Mouse (Mus musculus) adrenal gland, postnatal 25 days (tissue): ENCODE results near the gene Cdkal1. TPM values are rescaled to one million over a fixed set of nuclear protein-coding genes. Genes with fewer than 3 reads are reported as not detected.
A peak's percentile ranks its signal among the peaks of the same experiment; 100 is the strongest.

Experiments
- DNase-seq: peaks from one replicate; pipeline ENCODE4 v3.0.0; 2021; ENCODE audit warnings: mixed read lengths
- total RNA-seq: library from RNA; stranded (reverse); gene quantifications from 2 replicates; pipeline ENCODE4 v1.2.3, GENCODE M21; 2021

The Cdkal1 gene
- total RNA-seq, 1 experiment from 2014 or later: 31.8 TPM

DNA sequence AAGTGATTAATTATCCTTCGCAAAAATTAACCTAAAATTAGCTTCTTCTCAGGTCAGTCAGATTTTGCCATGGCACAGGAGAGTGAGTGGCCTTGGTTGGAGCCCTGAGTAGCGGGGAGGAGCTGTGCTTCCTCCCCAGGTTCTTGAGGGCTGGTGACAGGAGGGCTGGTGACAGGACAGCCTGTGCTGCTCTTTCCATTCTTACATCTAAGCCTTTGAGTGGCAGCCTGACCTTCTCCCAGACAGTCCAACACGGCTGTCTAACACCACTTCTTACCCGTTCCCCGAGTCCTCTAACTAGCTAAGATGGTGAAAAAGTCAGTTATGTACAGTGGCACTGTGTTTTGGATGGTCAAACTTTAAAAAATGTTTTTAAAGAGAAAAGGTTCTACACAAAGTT lies 452.3 kb downstream of the Cdkal1 start:
- no peak for DNase-seq

DNA sequence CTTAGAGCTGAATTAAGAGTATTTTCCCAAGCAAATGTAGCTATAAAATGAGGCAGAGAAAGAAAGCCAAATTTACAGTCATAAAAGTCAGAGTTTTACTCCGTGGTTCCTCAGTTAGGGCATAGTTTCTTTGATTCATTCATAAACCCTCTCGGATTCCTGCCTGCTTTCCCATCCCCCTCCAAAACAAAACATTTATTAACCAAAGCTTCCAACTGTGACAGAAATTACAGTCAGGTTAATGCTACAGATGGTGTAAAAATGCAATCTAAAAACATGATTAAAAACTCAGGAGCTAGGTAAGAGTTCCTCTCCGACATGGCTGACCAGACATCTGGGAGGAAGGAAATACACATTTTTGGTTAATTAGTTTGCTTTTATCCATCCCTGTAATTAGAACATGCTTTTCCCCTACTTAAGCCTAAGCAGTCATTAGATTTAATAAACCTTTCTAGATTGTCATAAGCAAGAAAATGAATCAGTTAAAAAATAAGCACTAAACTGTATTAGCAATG lies 452.9 kb downstream of the Cdkal1 start:
- no peak for DNase-seq

DNA sequence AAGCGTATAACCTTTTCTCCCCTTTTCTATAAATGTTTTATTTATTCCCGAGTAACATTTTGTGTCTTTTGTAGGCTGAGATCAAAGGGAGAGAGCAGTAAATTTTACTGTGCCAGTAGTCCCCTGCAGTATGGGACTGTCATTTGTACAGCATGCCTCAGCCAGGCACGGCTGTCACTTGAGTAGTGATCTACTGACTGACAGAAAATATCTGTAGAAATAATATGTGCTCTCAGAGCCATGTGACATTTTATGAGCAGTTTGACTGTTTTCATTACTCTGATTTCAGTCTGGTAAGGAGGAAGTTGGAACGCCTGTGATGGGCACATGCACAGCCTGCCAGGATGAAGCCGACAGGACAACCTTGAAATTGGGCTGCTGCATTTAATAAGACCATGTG lies 455.6 kb downstream of the Cdkal1 start:
- DNase-seq: no peak

GRCm38 (mm10) chr13:29398456-29398855 lies 457.0 kb downstream of the Cdkal1 start:
- DNase-seq: no peak

GRCm38 (mm10) chr13:29395694-29396093 lies 459.8 kb downstream of the Cdkal1 start:
- DNase-seq: no peak

DNA sequence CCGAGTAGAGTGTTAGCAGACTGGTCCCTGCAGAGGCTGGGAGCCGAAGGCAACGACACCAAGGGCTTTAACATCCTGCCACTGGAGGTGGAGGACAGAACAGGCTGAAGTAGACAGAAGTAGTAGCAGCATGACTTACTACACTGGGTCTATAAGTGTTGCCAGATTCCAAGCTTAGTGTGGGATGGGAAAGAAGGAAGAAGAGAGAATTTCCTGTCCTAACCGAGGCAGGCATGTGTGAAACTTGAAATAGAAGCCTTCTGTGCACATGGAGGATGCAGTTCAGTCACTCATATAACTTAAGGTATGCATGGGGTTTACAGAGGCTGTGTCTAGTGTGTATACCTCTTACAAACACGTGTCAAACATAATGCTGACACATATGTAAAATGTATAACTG lies 465.4 kb downstream of the Cdkal1 start:
- no peak for DNase-seq

DNA sequence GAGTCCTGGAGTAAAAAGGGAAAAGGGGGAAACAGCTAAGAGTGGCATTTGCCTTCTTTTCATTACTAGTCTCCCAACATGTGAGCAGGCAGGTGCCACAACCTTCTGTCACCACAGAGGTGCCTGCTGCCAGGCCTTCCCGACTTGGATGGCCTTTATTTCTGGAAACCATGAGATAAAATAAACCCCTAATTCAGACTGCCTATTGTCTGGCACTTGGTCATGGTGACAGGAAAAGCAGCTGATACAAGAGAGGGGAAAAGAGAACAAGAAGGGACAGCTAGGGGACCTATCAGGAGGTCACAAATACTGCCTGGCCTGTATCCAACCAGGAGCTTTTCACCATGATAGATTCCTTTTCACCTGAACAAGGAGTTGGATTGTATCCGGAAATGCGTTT lies 466.6 kb downstream of the Cdkal1 start:
- no peak for DNase-seq

DNA sequence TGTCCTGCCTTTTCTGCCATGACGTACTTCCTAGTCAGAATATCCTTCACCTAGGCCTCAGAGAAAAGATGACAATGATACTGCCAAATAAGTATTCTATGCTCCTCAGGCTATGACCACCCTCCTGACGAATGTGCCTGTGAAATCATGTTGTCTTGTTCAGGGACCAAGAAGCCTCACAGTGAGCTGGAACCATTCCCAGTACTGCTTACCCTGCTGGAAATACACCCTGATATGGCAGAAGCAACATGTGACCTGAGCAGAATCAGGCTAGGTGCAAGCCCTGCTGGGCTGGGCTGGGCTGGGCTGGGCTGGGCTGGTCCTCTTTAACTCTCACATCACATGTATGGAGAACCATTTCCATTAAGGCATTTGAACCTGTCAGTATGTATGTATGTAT lies 477.9 kb downstream of the Cdkal1 start:
- no peak for DNase-seq

DNA sequence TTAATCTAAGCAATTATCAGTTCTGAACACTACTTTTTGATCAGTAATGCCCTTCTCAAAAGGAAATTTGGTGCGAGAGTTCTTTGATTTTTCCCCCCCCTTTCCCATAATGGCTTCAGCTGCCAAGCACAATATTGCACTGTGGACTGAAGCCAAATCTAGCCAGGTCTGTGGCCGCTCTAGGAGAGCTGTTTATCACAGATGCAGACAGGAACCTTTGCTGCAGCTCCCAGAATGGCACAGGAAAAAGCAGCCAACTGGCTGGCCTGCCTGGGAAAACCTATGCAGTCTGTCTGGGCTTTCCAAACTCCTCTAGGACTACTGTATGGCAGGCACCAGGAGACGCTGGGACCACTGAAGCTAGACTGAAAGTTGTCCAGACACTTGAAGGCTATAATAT lies 483.6 kb downstream of the Cdkal1 start:
- DNase-seq: peak; percentile 10

DNA sequence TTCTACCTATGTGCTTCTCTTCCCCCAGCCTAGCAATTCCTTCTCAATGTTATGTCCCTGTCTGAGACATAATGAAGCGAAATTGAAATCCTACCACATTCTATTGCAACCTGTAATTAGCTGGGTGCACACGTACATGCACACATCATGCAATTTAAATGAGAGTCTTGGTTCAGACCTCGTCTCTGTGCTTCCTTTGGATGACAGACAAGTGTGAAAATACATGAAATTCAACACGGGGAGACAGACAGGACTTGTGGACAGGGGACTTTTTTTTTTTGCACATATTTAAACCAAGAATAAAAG lies 484.1 kb downstream of the Cdkal1 start:
- no peak for DNase-seq

DNA sequence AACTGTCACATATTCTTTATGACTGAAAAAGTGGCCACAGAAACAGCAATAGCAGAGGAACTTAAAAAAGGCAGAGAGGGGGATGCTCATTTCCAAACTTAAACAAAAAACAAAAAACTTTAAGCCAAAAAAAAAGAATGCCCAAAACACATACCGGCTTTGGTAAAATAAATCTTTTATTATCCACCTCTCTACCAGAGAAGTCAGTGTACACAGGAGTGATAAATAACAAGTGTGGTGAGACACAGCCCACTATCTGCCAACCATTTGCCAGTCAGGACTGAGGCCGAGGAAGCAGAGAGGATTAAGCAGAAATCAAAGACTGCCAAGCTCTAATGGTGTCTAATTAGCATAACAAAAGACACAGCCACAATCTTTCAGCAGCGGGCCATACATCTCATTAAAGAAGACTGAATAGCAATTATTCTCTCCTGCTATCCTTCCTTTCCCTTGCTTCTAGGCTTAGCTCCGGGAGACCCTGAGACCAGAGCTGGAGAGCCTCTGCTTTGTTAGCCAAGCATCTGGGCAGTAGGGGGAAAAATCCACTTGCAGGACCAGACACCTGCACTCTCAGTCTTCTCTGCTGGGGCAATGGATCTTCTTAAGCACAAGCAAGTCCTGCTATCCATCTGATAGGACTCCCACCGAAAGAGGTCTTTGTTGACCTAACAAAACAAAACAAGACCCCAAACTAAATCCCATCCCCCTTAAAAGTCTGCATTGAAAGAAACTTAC lies 484.6 kb downstream of the Cdkal1 start:
- DNase-seq: no peak

- peak; percentile 7 for DNase-seq
These were observed 486.7 kb downstream of the Cdkal1 start for GRCm38 (mm10) chr13:29368806-29369205.

- DNase-seq: no peak
These were observed 490.4 kb downstream of the Cdkal1 start for GRCm38 (mm10) chr13:29364901-29365625.

GRCm38 (mm10) chr13:29364009-29364408 lies 491.5 kb downstream of the Cdkal1 start:
- no peak for DNase-seq

GRCm38 (mm10) chr13:29361842-29362241 lies 493.6 kb downstream of the Cdkal1 start:
- DNase-seq: peak; percentile 46

GRCm38 (mm10) chr13:29360899-29361298 lies 494.6 kb downstream of the Cdkal1 start:
- no peak for DNase-seq

DNA sequence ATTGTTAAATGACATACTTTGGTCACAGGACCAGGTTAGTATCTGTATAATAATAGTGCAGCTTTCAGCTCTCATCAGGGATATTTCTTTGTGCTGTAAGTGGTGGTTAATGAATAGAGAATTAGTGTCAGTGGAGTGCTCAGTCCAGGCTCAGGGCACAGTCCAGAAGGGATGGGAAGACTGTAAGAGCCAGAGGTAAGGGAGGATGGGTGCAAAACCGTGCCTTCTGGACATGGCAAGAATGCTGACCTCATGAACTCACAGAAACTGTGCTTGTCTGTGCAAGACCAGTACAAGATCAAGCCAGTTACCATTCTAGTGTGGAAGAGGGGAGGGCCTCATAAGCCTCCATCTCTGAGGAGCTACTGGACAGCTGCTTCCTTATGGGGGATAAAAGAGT lies 496.1 kb downstream of the Cdkal1 start:
- DNase-seq: no peak

GRCm38 (mm10) chr13:29357483-29357882 lies 498.0 kb downstream of the Cdkal1 start:
- DNase-seq: no peak

DNA sequence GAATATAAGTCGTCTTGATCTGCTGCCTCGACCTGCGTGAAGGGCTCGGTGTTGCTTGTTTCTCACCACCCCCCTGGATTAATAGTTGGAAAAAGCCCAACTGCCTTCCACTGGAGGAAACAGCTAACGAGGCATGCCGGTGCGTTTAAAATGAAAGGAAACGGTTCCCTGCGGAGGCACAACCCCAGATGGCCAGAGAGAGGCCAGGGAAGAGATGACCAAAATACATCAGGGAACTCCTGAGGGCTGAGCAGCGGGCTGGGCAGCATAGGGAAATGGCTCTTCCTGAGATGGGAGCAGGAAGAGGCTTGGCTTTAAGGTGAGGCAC lies 499.4 kb downstream of the Cdkal1 start:
- DNase-seq: no peak

GRCm38 (mm10) chr13:29355484-29356157 lies 499.9 kb downstream of the Cdkal1 start:
- no peak for DNase-seq

GRCm38 (mm10) chr13:29354943-29355342 lies 500.5 kb downstream of the Cdkal1 start:
- no peak for DNase-seq

- DNase-seq: no peak
These were observed 501.5 kb downstream of the Cdkal1 start for GRCm38 (mm10) chr13:29353888-29354415.

DNA sequence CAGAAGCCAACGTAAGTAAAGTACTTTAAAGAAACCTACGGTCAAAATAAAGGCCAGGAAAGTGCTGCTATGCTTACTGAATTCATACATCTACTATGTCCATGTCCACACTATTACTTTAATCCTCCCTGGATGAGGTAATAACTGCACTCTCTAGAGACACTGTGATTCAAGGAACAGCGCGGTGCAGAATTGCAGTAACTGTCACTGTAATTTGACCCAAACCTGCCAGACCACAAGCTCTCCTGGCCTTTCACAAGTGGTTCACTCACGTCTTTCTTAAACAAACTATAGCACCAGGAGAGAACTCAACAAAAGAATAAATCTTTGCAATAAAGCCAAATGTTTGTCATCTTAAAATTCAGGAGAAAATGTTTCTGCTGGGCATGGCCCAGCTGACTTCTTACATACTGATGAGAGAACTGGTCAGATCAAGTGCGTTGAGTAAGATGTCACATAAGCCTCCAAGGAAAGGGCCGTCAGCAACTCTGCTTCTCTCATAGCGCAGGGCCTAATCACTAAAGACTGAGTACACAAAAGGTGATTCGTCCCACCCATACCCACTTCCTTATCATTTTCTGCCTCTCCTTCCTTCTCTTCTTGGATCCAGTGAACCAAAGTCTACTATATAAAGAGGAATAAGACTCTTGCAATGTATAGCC lies 504.3 kb downstream of the Cdkal1 start:
- no peak for DNase-seq
